In genomic region chr2:73891701-73892463, GRCm38 (mm10) we compare ENCODE assay signal across 1 mouse cellular context.
TF ChIP-seq lines count a peak whose summit lies in the region.

No protein-coding gene starts in this region.

TF ChIP-seq in CH12.LX, 34 proteins besides CTCF, POLR2A, EP300 and RAD21:
- no peak for TF ChIP-seq USF2 (conservative IDR thresholded peaks at IDR 0.05; ENCODE audit: low read depth, low read length)
- no peak for TF ChIP-seq HCFC1 (IDR thresholded peaks at IDR 0.05; ENCODE audit: low read depth, low read length)
- no peak for TF ChIP-seq PAX5 (IDR thresholded peaks at IDR 0.05; ENCODE audit: low read length)
- TF ChIP-seq MAX (IDR thresholded peaks at IDR 0.05; ENCODE audit: low read length), result no peak
- no peak for TF ChIP-seq TBP (conservative IDR thresholded peaks at IDR 0.05; ENCODE audit: low read depth, low read length)
- TF ChIP-seq TCF12 (IDR thresholded peaks at IDR 0.05; ENCODE audit: low read depth, low read length), result no peak; the same call in 1 of the 2 replicates
- TF ChIP-seq BHLHE40 (IDR thresholded peaks at IDR 0.05; ENCODE audit: low read depth, low read length), result no peak
- TF ChIP-seq ZMIZ1 (IDR thresholded peaks at IDR 0.05; ENCODE audit: low read depth, low read length), result no peak
- TF ChIP-seq NRF1 (IDR thresholded peaks at IDR 0.05; ENCODE audit: low read depth, low read length), result no peak
- TF ChIP-seq POLR2AphosphoS2 (IDR thresholded peaks at IDR 0.05; ENCODE audit: low read depth, low read length), result no peak
- TF ChIP-seq ZKSCAN1 (IDR thresholded peaks at IDR 0.05; ENCODE audit: borderline replicate concordance, low read depth, low read length), result no peak
- TF ChIP-seq MYC (IDR thresholded peaks at IDR 0.05; ENCODE audit: low read depth, low read length), result no peak
- no peak for TF ChIP-seq NELFE (IDR thresholded peaks at IDR 0.05; ENCODE audit: low read depth, low read length)
- no peak for TF ChIP-seq MEF2A (IDR thresholded peaks at IDR 0.05; ENCODE audit: borderline replicate concordance, low read depth, low read length)
- TF ChIP-seq GABPA (IDR thresholded peaks at IDR 0.05; ENCODE audit: insufficient replicate concordance, low read depth, low read length), result no peak
- TF ChIP-seq MAFK (IDR thresholded peaks at IDR 0.05; ENCODE audit: insufficient replicate concordance, low read length), result no peak
- TF ChIP-seq ZC3H11A (IDR thresholded peaks at IDR 0.05; ENCODE audit: low read depth, low read length), result no peak
- no peak for TF ChIP-seq JUND (conservative IDR thresholded peaks at IDR 0.05; ENCODE audit: low read depth, low read length)
- no peak for TF ChIP-seq IRF4 (IDR thresholded peaks at IDR 0.05; ENCODE audit: low read depth, low read length)
- no peak for TF ChIP-seq SIN3A (IDR thresholded peaks at IDR 0.05; ENCODE audit: low read length)
TF ChIP-seq in CH12.LX: peak in this region for 0.
